Mouse (Mus musculus) heart, embryonic 13.5 days (tissue): ENCODE measurements around the gene Syne3. TPM values are rescaled to one million over a fixed set of nuclear protein-coding genes. Genes with fewer than 3 reads are reported as not detected.

ENCODE experiments used
- ATAC-seq: fragments of 200-750 bp; cut with Nextera tagmentation; 2 replicates; pipeline ENCODE4 v1.8.0; 2017; ENCODE audit warnings: moderate TSS enrichment; ENCODE audit not compliant: insufficient number of reproducible peaks, low FRiP score, low TSS enrichment; ENCODE audit errors: extremely low read depth
- H3K27ac ChIP-seq: fragments of 300-500 bp; sonication (generic); replicated peaks from 2 replicates; pipeline ENCODE4 v1.5.1; 2015; ENCODE audit warnings: moderate library complexity, mild to moderate bottlenecking, inconsistent platforms
- H3K27me3 ChIP-seq: fragments of 300-500 bp; sonication (generic); replicated peaks from 2 replicates; pipeline ENCODE4 v1.6.1; 2015; ENCODE audit warnings: mild to moderate bottlenecking, inconsistent platforms
- H3K36me3 ChIP-seq: fragments of 300-500 bp; sonication (generic); 2 replicates; pipeline ENCODE4 v1.6.1; 2015; ENCODE audit warnings: mild to moderate bottlenecking, inconsistent platforms
- H3K4me1 ChIP-seq: fragments of 300-500 bp; sonication (generic); 2 replicates; pipeline ENCODE4 v1.6.1; 2015; ENCODE audit warnings: inconsistent platforms
- H3K4me2 ChIP-seq: fragments of 300-500 bp; sonication (generic); 2 replicates; pipeline ENCODE4 v1.6.1; 2015; ENCODE audit warnings: inconsistent platforms, mild to moderate bottlenecking, moderate library complexity
- H3K4me3 ChIP-seq: fragments of 300-500 bp; sonication (generic); 2 replicates; pipeline ENCODE4 v1.5.1; 2015; ENCODE audit warnings: moderate library complexity, mild to moderate bottlenecking, inconsistent platforms
- H3K9ac ChIP-seq: fragments of 300-500 bp; sonication (generic); 2 replicates; pipeline ENCODE4 v1.6.1; 2015; ENCODE audit warnings: inconsistent platforms, mild to moderate bottlenecking, moderate library complexity
- H3K9me3 ChIP-seq: fragments of 300-500 bp; sonication (generic); 2 replicates; pipeline ENCODE4 v1.6.1; 2016; ENCODE audit warnings: inconsistent platforms
- WGBS: fragments of 180-500 bp; shearing (Covaris S2); methylation state at CpG from one replicate; pipeline ENCODE4 v1.1.7; 2015; ENCODE audit warnings: mixed read lengths; 5-methylcytosine and 5-hydroxymethylcytosine counted together
- polyA plus RNA-seq: library from polyadenylated mRNA; unstranded; fragments of >200 nt; fragmentation: Nextera tagmentation; extraction: Ambion mirVana; gene quantifications from 2 replicates; pipeline ENCODE4 v1.2.1, GENCODE M21; 2015

The Syne3 gene
- polyA plus RNA-seq, 1 experiment from 2014 or later = 0.36 TPM

GRCm38 (mm10) chr12:104917297-104917696 lies 92.3 kb downstream of the Syne3 start:
- H3K4me2 ChIP-seq = no peak overlapping the region
- no peak overlapping the region for H3K4me3 ChIP-seq
- peaks cover 7% of the 10 kb centered on the region for H3K4me1 ChIP-seq
- WGBS = 85% methylated on average over 4 of the region's 4 CpGs
- no peaks in the 10 kb centered on the region for H3K9me3 ChIP-seq
- no peak overlapping the region for H3K9ac ChIP-seq
- H3K27ac ChIP-seq = no peak overlapping the region
- no peaks in the 10 kb centered on the region for H3K36me3 ChIP-seq
- H3K27me3 ChIP-seq = no peaks in the 10 kb centered on the region; the same call in 1 of the 2 replicates
- no peak for ATAC-seq

GRCm38 (mm10) chr12:104916776-104917175 lies 92.8 kb downstream of the Syne3 start:
- Histone ChIP-seq H3K27me3 (no peaks in the 10 kb centered on the region; the same call in 1 of the 2 replicates), H3K9me3 (no peaks in the 10 kb centered on the region), H3K27ac (no peak overlapping the region), H3K4me2 (no peak overlapping the region), H3K4me3 (no peak overlapping the region), H3K9ac (no peak overlapping the region), H3K4me1 (peaks cover 10% of the 10 kb centered on the region), H3K36me3 (no peaks in the 10 kb centered on the region)
- WGBS = 80% methylated on average over 8 of the region's 8 CpGs
- no peak for ATAC-seq

DNA sequence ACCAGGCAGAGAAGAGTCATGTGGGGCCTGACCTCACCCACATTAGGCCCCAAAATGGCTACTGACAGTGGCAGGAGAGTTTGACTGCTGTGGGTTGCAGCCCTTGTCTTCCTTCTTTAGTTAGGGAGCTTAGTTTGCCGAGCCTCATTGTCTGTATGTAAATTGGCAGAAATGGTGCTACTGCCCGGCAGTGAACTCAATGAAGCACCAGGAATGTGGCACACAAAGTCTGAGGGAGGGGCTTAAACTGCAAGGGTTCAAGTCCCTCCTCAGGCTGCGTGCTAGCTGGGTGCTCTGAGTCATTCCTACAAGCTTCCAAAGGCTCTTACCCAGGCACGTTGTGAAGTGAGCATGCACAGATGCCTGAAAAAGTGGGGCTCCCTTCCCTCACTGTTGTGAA lies 93.9 kb downstream of the Syne3 start:
- Histone ChIP-seq H3K4me1 (peaks cover 16% of the 10 kb centered on the region), H3K27me3 (no peaks in the 10 kb centered on the region; the same call in 1 of the 2 replicates), H3K4me2 (no peak overlapping the region), H3K36me3 (no peaks in the 10 kb centered on the region), H3K9me3 (no peaks in the 10 kb centered on the region), H3K4me3 (no peak overlapping the region), H3K9ac (no peak overlapping the region), H3K27ac (no peak overlapping the region)
- no peak for ATAC-seq
- WGBS = 59% methylated on average over 4 of the region's 4 CpGs

DNA sequence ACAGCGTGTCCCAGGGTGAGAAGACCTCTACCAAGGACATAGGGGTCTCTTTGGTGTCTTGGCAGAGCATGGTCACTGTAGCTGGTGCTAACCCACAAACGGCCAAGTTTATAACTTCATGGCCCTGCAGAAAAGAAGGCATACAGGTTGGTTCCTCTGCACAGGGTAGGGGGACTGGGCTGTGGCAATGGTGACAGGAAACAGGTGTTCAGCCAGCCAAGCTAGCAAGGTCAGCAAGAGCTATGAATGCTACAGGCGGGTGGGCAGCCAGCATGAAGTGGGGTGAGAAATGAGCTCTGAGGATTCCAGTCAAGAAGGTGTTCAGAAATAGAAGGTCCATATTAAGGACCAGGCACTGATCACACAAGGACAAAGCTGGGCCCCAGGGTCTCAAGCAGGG lies 96.6 kb downstream of the Syne3 start:
- Histone ChIP-seq H3K4me1 (peaks cover 25% of the 10 kb centered on the region), H3K9ac (no peak overlapping the region), H3K36me3 (no peaks in the 10 kb centered on the region), H3K27ac (no peak overlapping the region), H3K4me3 (no peak overlapping the region), H3K27me3 (no peaks in the 10 kb centered on the region; the same call in 1 of the 2 replicates), H3K4me2 (no peak overlapping the region), H3K9me3 (no peaks in the 10 kb centered on the region)
- no peak for ATAC-seq
- 58% methylated on average over 3 of the region's 3 CpGs for WGBS

GRCm38 (mm10) chr12:104912281-104912933 lies 97.2 kb downstream of the Syne3 start:
- Histone ChIP-seq H3K9me3 (no peaks in the 10 kb centered on the region), H3K4me1 (peaks cover 27% of the 10 kb centered on the region), H3K4me2 (no peak overlapping the region), H3K36me3 (no peaks in the 10 kb centered on the region), H3K9ac (peak overlapping the region; percentile 33; the same call in 1 of the 2 replicates), H3K4me3 (no peak overlapping the region), H3K27ac (no peak overlapping the region), H3K27me3 (no peaks in the 10 kb centered on the region; the same call in 1 of the 2 replicates)
- 39% methylated on average over 10 of the region's 10 CpGs for WGBS
- ATAC-seq = no peak

DNA sequence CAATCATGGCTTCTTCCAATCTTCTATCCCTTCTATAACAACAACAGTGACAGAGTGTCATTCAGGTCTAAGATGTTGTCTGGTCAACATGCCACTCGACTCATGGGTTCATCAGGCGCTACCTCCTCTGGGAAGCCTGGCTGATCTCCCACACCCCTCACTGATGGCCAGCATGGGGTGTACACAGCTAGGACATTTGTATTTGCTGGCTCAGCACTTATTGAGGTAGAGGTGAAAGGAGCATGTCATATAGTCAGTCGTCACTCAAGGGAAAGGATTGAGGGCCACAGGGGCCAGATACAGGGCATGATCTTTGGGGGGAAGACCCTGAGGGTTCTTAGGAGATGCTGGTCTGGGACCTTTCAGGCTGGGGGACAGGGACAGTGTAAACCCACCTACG lies 99.9 kb downstream of the Syne3 start:
- WGBS = 84% methylated on average over 4 of the region's 4 CpGs
- H3K4me3 ChIP-seq = no peak overlapping the region
- no peaks in the 10 kb centered on the region for H3K9me3 ChIP-seq
- no peaks in the 10 kb centered on the region for H3K36me3 ChIP-seq
- no peak overlapping the region for H3K4me2 ChIP-seq
- peaks cover under 1% of the 10 kb centered on the region; the same call in 1 of the 2 replicates for H3K27me3 ChIP-seq
- H3K9ac ChIP-seq = no peak overlapping the region
- no peak for ATAC-seq
- no peak overlapping the region for H3K27ac ChIP-seq
- peaks cover 27% of the 10 kb centered on the region for H3K4me1 ChIP-seq

DNA sequence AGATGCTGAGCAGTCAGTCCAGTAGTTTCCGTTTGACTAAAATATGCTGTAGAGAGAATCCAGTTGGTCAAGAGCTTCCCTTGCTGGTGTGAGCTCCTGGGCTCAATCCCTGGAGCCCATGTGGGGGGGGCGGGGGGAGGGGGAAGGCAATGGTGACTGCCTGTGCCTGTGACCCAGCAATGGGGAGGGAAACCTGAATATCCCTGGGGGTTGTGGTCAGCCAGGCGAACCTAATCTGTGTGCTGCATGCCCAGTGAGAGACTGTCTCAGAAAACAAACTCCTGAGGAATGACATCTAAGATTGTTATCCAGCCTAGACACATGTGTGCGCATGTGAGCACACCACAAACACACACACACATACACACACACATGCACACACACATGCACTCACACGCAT lies 100.6 kb downstream of the Syne3 start:
- no peak for ATAC-seq
- Histone ChIP-seq H3K36me3 (no peaks in the 10 kb centered on the region), H3K4me3 (no peak overlapping the region), H3K4me2 (no peak overlapping the region), H3K9ac (no peak overlapping the region; the same call in 1 of the 2 replicates), H3K4me1 (peaks cover 27% of the 10 kb centered on the region), H3K9me3 (no peaks in the 10 kb centered on the region), H3K27me3 (peaks cover 2% of the 10 kb centered on the region; the same call in 1 of the 2 replicates), H3K27ac (no peak overlapping the region)
- 52% methylated on average over 5 of the region's 5 CpGs for WGBS

- 13% methylated on average over 15 of the region's 15 CpGs for WGBS
- Histone ChIP-seq H3K4me2 (peak overlapping the region; percentile 14; the same call in 1 of the 2 replicates), H3K4me1 (peaks cover 27% of the 10 kb centered on the region), H3K27ac (no peak overlapping the region), H3K9ac (no peak overlapping the region), H3K9me3 (no peaks in the 10 kb centered on the region), H3K36me3 (no peaks in the 10 kb centered on the region), H3K4me3 (no peak overlapping the region), H3K27me3 (0 out of 2 replicates have a peak, but pooled peaks cover 2% of the 10 kb centered on the region)
- ATAC-seq = no peak
Measured at GRCm38 (mm10) chr12:104908024-104908781, 101.4 kb downstream of the Syne3 start.

- ATAC-seq = no peak
- no peak overlapping the region for H3K27ac ChIP-seq
- no peaks in the 10 kb centered on the region for H3K9me3 ChIP-seq
- 86% methylated on average over 2 of the region's 2 CpGs for WGBS
- no peak overlapping the region for H3K4me3 ChIP-seq
- H3K4me1 ChIP-seq = peaks cover 18% of the 10 kb centered on the region
- no peaks in the 10 kb centered on the region for H3K36me3 ChIP-seq
- H3K9ac ChIP-seq = no peak overlapping the region
- H3K4me2 ChIP-seq = no peak overlapping the region
- H3K27me3 ChIP-seq = 0 out of 2 replicates have a peak, but pooled peaks cover 2% of the 10 kb centered on the region
Measured at GRCm38 (mm10) chr12:104907133-104907532, 102.5 kb downstream of the Syne3 start.

- Histone ChIP-seq H3K9ac (no peak overlapping the region), H3K4me2 (no peak overlapping the region), H3K4me1 (peaks cover 18% of the 10 kb centered on the region), H3K36me3 (no peaks in the 10 kb centered on the region), H3K27ac (no peak overlapping the region), H3K4me3 (no peak overlapping the region), H3K9me3 (no peaks in the 10 kb centered on the region), H3K27me3 (0 out of 2 replicates have a peak, but pooled peaks cover 2% of the 10 kb centered on the region)
- ATAC-seq = no peak
- 23% methylated on average over 5 of the region's 5 CpGs for WGBS
Measured at GRCm38 (mm10) chr12:104904138-104904537, 105.5 kb downstream of the Syne3 start.

DNA sequence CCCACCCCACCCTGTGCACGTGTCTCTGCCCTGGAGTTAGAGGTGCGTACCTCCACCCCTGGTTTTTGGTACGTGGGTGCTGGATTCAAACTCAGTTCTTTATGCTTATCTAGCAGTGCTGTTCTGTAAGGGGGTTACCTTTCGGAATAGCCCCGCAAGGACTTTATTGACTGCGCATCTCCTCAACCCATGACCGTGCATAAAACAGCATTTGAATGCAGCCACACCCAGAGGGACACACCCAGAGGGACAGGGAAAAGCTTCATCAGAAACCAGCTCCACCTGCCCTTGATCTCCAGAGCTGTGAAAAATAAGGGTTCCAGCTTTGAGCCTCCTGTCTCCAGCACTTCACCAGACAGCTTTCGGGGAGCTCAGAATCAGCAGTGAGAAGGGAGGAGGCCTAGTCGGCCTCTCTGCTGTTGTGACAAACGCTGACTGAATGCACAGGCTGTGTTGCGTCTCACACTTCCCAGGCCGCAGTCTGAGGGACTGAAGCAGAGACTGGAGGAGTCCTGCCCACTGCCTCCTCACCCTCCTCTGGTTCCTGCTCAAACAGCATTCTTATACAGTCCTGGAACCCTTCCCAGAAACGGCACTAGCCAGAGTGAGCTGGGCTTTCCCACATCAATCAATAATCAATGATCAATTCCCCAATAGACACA lies 107.1 kb downstream of the Syne3 start:
- Histone ChIP-seq H3K9ac (no peak overlapping the region), H3K4me3 (no peak overlapping the region), H3K27ac (no peak overlapping the region), H3K27me3 (0 out of 2 replicates have a peak, but pooled peaks cover 2% of the 10 kb centered on the region), H3K36me3 (no peaks in the 10 kb centered on the region), H3K9me3 (no peaks in the 10 kb centered on the region), H3K4me2 (no peak overlapping the region), H3K4me1 (peaks cover 8% of the 10 kb centered on the region)
- no peak; the same call in 1 of the 2 replicates for ATAC-seq
- WGBS = 68% methylated on average over 13 of the region's 13 CpGs
